Mouse (Mus musculus) lung, embryonic 14.5 days (tissue): ENCODE results near the gene Clca4a. TPM values are rescaled to one million over a fixed set of nuclear protein-coding genes. Genes with fewer than 3 reads are reported as not detected.
"Not testable (repeated sequence)": the region's sequence is repeated elsewhere in the genome, so short reads cannot be mapped to it uniquely, and the experiment has no call there.

Experiments
- ATAC-seq: fragments of 200-750 bp; cut with Nextera tagmentation; 2 replicates; pipeline ENCODE4 v1.8.0; 2017; ENCODE audit warnings: mild to moderate bottlenecking, moderate TSS enrichment, moderate library complexity; ENCODE audit not compliant: insufficient read depth
- DNase-seq: peaks from one replicate; pipeline ENCODE4 v3.0.0-alpha.2; 2015
- H3K27ac ChIP-seq: fragments of 300-500 bp; sonication (generic); 2 replicates; pipeline ENCODE4 v1.5.1; 2014; ENCODE audit warnings: low read depth, mild to moderate bottlenecking, moderate library complexity
- H3K27me3 ChIP-seq: fragments of 300-500 bp; sonication (generic); 2 replicates; pipeline ENCODE4 v1.6.1; 2014; ENCODE audit warnings: low read length, control low read depth; ENCODE audit not compliant: insufficient read depth
- H3K36me3 ChIP-seq: fragments of 300-500 bp; sonication (generic); 2 replicates; pipeline ENCODE4 v1.6.1; 2014; ENCODE audit warnings: control low read depth; ENCODE audit not compliant: insufficient read depth
- H3K4me1 ChIP-seq: fragments of 300-500 bp; sonication (generic); 2 replicates; pipeline ENCODE4 v1.6.1; 2014; ENCODE audit warnings: antibody characterized with exemption, control low read depth; ENCODE audit not compliant: insufficient read depth
- H3K4me2 ChIP-seq: fragments of 300-500 bp; sonication (generic); 2 replicates; pipeline ENCODE4 v1.6.1; 2014; ENCODE audit warnings: mild to moderate bottlenecking
- H3K4me3 ChIP-seq: fragments of 300-500 bp; sonication (generic); 2 replicates; pipeline ENCODE4 v1.5.1; 2014; ENCODE audit warnings: low read depth, low read length
- H3K9ac ChIP-seq: fragments of 300-500 bp; sonication (generic); 2 replicates; pipeline ENCODE4 v1.6.1; 2014
- H3K9me3 ChIP-seq: fragments of 300-500 bp; sonication (generic); 2 replicates; pipeline ENCODE4 v1.6.1; 2016; ENCODE audit warnings: low read depth, low read length, control low read depth
- CTCF ChIP-seq: IDR thresholded peaks from 2 replicates; pipeline ENCODE4 v1.5.1; 2016; ENCODE audit warnings: antibody characterized with exemption, low read depth
- WGBS: fragments of 180-500 bp; shearing (Covaris S2); extraction: QIAGEN DNeasy Blood & Tissue Kit; methylation state at CpG from one replicate; pipeline ENCODE4 v1.1.7; 2014; 5-methylcytosine and 5-hydroxymethylcytosine counted together
- polyA plus RNA-seq: library from polyadenylated mRNA; unstranded; fragments of >200 nt; fragmentation: Nextera tagmentation; extraction: Ambion mirVana; gene quantifications from 2 replicates; pipeline ENCODE4 v1.2.1, GENCODE M21; 2014

Clca4a gene
- polyA plus RNA-seq, 1 experiment from 2014 or later = not detected

DNA sequence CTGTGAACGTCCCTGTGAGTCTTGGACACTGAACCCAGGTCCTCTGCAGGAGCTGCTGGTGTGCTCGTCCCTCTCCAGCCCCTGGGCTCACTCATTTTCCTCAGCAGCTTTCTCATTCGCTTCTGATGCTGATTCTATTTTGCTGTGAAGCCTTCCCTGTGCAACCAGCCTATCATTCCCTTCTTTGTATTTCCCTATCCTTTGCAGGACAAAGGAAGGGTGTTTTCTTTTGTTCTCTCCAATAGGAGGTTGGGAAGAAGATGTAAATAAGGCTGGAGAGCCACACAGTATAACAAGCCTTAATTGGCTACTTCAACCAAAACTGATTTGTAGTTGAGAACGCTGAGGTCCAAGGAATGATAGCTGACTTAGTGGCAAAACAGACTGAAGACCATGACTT is 2.8 kb upstream of the Clca4a start:
- no peaks in the 10 kb centered on the region for H3K4me1 ChIP-seq
- H3K27ac ChIP-seq = no peak overlapping the region
- no peak for ATAC-seq
- 45% methylated on average over 4 of the region's 4 CpGs for WGBS
- H3K9me3 ChIP-seq = no peaks in the 10 kb centered on the region
- H3K4me2 ChIP-seq = no peak overlapping the region
- H3K9ac ChIP-seq = no peak overlapping the region
- H3K36me3 ChIP-seq = no peaks in the 10 kb centered on the region
- H3K27me3 ChIP-seq = no peaks in the 10 kb centered on the region
- DNase-seq = no peak
- H3K4me3 ChIP-seq = no peak overlapping the region
- TF ChIP-seq CTCF = no peak

DNA sequence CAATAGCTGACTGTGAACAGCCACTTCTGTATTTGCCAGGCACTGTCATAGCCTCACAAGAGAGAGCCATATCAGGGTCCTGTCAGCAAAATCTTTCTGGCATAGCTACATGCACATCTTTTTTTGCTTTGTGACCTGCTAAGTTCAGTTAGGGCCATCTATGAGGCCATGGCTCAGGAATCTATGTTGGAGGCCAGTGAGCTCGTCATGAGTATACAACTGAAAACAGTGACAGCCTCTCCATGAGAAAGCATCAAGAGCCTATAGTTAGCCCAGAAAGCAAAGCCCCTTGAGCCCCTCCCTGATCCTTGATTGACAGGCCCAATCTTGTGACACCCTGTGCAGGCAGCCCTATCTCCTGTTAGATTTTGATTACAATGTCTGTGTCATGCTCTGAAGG is 1.2 kb upstream of the Clca4a start:
- DNase-seq (no peak), ATAC-seq (no peak)
- Histone ChIP-seq H3K4me3 (no peak overlapping the region), H3K9ac (no peak overlapping the region), H3K36me3 (no peaks in the 10 kb centered on the region), H3K27me3 (no peaks in the 10 kb centered on the region), H3K4me2 (no peak overlapping the region), H3K4me1 (no peaks in the 10 kb centered on the region), H3K9me3 (no peaks in the 10 kb centered on the region), H3K27ac (no peak overlapping the region)
- no peak for TF ChIP-seq CTCF
- WGBS = 68% methylated on average over 1 of the region's 1 CpGs

DNA sequence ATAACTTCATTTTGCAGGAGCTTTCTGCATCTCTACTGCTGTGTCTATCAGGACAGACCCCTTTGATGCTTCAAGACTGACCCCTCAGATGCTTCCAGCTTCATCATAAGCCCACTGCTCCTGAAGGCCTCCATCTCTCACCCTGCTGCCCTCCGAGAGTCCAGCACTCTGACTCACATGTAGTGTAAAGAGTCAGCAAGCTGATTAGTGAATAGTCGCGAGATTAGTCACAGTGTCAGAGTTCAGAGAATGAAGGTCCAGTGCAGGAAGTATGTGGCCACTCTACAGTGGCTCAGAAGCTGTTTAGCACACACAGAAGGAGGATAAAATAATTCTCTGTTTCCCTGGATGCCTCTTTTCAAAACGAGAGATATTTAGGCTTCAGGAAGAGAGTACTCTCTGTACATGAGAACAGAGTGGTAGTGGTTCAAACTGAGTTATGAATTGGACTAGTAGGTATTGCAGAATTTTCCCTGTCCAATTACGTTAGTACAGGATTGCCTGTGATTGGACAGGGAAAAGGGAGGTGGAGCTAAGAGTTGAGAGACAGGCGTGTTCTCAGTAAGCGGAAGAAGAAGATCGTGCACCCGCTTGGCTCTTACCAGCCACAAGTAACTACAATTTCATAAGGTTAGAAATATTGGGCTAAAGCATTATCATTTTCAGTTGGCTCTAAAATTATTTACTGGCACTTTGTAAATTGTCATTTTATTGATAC is 3.1 kb downstream of the Clca4a start:
- DNase-seq = no peak
- Histone ChIP-seq H3K9ac (no peak overlapping the region), H3K36me3 (no peaks in the 10 kb centered on the region), H3K4me2 (no peak overlapping the region), H3K27me3 (no peaks in the 10 kb centered on the region; the same call in 1 of the 2 replicates), H3K4me3 (no peak overlapping the region), H3K27ac (no peak overlapping the region), H3K9me3 (no peaks in the 10 kb centered on the region), H3K4me1 (no peaks in the 10 kb centered on the region)
- no peak for ATAC-seq
- WGBS = 74% methylated on average over 9 of the region's 9 CpGs
- TF ChIP-seq CTCF = no peak

DNA sequence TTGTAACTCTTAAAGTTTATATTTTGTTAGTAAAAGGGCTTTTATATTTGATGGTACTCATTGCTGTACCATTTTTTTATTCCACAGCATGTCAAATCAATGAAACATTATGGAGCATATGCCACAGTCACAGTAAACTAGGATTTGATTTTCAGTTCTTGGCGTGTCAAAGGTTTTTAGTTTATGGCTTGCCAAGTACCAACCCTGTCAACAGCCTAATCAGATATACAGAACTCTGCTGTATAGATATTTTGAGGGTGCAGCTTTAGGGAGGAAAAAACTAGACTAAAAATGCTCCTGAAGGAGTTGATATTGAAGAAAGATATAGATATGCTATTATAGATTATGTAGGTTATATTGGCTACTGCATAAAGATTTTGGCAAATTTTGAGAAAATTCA is 5.1 kb downstream of the Clca4a start:
- WGBS = 82% methylated on average over 1 of the region's 1 CpGs
- Histone ChIP-seq H3K9me3 (no peaks in the 10 kb centered on the region), H3K36me3 (no peaks in the 10 kb centered on the region), H3K4me2 (no peak overlapping the region), H3K27ac (no peak overlapping the region), H3K9ac (no peak overlapping the region), H3K4me3 (no peak overlapping the region), H3K27me3 (no peaks in the 10 kb centered on the region; the same call in 1 of the 2 replicates), H3K4me1 (no peaks in the 10 kb centered on the region)
- DNase-seq (no peak), ATAC-seq (no peak)
- no peak for TF ChIP-seq CTCF

DNA sequence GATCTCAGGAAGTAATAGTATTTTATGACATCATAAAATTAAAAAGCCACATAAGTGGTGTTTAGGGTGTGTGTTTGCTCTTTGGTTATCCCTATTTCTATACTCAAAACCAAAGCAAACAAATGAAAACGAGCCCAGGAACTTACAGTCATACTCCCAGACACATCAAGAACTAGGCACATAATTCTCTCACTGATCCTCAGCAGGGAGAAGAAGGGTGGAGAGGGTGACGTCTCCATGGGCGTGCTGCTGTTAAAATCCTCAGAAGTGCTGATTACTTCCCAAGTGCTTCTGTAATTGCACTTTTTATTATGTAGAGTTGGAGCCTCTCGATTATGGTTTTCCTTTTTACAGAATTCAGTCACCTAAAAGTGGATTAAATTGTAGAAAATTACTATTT is 8.8 kb downstream of the Clca4a start:
- TF ChIP-seq CTCF = no peak
- Histone ChIP-seq H3K27me3 (no peaks in the 10 kb centered on the region; the same call in 1 of the 2 replicates), H3K4me1 (no peaks in the 10 kb centered on the region), H3K36me3 (no peaks in the 10 kb centered on the region), H3K27ac (no peak overlapping the region), H3K9me3 (no peaks in the 10 kb centered on the region), H3K4me3 (no peak overlapping the region), H3K4me2 (no peak overlapping the region), H3K9ac (no peak overlapping the region)
- DNase-seq = no peak
- ATAC-seq = no peak
- WGBS = 56% methylated on average over 4 of the region's 4 CpGs

DNA sequence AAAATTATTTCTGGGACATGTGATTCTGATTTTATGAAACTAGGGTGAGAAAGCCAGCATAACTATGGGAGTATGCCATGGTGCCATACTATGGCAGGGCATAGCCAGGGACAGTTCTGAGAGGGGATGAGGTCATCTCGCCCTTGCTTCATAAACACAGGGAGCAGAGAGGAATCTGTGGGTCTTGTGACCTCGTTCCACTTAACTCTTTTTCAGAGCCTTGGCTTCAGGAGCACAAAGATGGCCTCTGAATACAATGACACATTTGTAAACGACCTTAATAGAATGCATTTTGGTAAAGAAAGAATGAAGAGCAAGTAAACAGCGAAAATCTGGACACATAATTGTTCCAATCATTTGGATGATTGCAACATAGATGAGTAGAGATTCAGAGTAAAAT is 24.0 kb downstream of the Clca4a start:
- no peak overlapping the region for H3K27ac ChIP-seq
- no peak overlapping the region for H3K4me3 ChIP-seq
- no peak overlapping the region for H3K9ac ChIP-seq
- no peaks in the 10 kb centered on the region for H3K27me3 ChIP-seq
- no peak overlapping the region for H3K4me2 ChIP-seq
- 63% methylated on average over 4 of the region's 4 CpGs for WGBS
- H3K4me1 ChIP-seq = no peaks in the 10 kb centered on the region
- no peak for DNase-seq
- no peaks in the 10 kb centered on the region for H3K36me3 ChIP-seq
- no peak for TF ChIP-seq CTCF
- ATAC-seq = no peak
- no peaks in the 10 kb centered on the region for H3K9me3 ChIP-seq

DNA sequence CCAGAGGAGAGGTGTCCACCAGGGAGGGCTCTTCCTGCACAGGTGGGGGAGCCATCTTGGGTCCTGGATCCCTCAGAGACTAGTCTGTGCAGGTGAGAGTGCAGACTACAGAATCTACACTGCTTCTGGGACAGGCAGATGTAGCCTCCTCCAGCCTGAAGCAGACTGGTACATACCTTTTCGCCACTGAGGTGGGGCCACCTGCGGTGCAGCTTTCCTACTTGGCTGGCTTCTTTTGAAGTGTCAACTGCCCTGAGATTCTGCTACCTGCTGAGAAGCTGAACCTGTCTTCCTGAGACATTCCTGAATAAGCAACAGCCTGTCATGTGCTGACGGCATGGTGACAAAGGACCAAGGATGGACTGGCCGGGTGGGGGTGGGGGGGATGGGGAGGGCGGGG is 27.5 kb downstream of the Clca4a start:
- H3K4me2 ChIP-seq, H3K27me3 ChIP-seq, H3K9ac ChIP-seq, H3K36me3 ChIP-seq, ATAC-seq, H3K4me1 ChIP-seq, H3K27ac ChIP-seq, H3K9me3 ChIP-seq, H3K4me3 ChIP-seq, DNase-seq: not testable (repeated sequence)
- WGBS = 30% methylated on average over 5 of the region's 5 CpGs

DNA sequence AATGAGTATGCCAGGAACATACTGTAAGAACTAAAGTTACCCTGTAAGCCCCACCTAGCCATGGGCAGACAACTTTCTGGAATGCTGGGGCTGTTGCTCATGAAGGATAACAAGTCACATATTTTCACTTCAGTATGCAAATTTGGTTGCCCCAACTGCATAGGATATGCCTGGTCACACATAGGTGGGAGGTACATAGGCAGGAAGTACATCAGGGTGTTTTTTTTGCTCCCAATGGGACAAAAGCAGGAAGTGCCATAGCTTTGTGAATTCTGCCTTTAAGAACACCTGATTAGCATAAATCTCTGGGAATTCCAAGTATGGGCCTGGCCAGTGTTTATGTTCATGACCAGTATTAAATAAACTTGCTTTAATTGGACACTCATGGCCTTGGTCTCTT is 41.2 kb downstream of the Clca4a start:
- not testable (repeated sequence) for H3K36me3 ChIP-seq, ATAC-seq, H3K9me3 ChIP-seq, H3K4me2 ChIP-seq, H3K4me3 ChIP-seq, H3K9ac ChIP-seq, H3K27me3 ChIP-seq, DNase-seq, H3K4me1 ChIP-seq, H3K27ac ChIP-seq
